Mouse (Mus musculus) heart, adult 2 months (tissue): Measurements from ENCODE around the gene Mtor.

Experiments
- CTCF ChIP-seq: fragments of 200-600 bp; IDR thresholded peaks from 2 replicates; pipeline ENCODE4 v1.8.1; 2022; ENCODE audit warnings: antibody characterized with exemption, mild to moderate bottlenecking, moderate library complexity
- POLR2A ChIP-seq: fragments of 200-500 bp; IDR thresholded peaks from 2 replicates; pipeline ENCODE4 v1.6.1; 2011; ENCODE audit warnings: mild to moderate bottlenecking, low read depth, low read length, control low read depth; ENCODE audit not compliant: insufficient read depth

DNA sequence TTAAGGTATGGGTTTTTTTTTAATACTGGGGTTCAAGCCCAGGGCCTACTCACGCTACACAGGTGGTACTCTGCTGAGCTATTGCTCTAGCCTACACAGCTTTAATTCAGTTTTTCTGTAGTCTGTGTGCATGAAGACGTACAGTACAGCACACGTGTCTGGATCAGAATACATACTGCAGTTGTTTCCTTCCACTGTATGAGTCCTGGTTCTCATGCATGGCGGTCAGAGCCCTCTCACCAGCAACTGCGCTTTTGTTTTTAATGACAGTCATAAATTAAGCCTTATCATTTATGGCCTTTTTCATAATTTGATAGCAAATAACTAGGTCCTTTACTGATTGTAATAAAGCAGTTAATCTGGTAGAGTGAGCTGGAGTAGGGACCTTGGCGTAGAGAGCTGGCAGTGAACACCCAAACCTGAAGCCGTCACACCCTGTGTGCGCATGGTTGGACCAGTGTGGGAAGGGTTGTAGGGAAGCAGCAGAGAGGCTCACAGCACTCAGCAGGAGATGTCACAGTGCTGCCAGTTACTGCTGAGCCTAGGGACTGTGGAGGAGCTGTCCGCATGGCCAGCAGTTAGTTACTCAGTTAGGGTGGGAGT is 122.4 kb downstream of the Mtor start:
- no peak for TF ChIP-seq POLR2A
- no peak for TF ChIP-seq CTCF
